Comparison of ENCODE assay signal across 8 mouse cellular contexts in genomic region chr2:80580311-80580961, GRCm38 (mm10). TPM values are rescaled to one million over a fixed set of nuclear protein-coding genes. Genes with fewer than 3 reads are reported as not detected.
DNase-seq lines count a peak whose midpoint lies in the region; ATAC-seq and TF ChIP-seq lines count a peak whose summit lies in the region.

No protein-coding gene starts in this region.

- WGBS in cerebellum, adult 2 months: under 1% methylated on average over 55 of the region's 65 CpGs
- WGBS in thymus, adult 2 months: 2% methylated on average over 65 of the region's 65 CpGs
- under 1% methylated on average over 51 of the region's 65 CpGs for WGBS in lung, embryonic 15.5 days

- ATAC-seq in lung, embryonic 15.5 days (ENCODE audit: borderline replicate concordance, extremely low read depth, low FRiP score, low TSS enrichment): peak; percentile 72

- TF ChIP-seq POLR2A in cerebellum, adult 2 months (IDR thresholded peaks at IDR 0.05; ENCODE audit: borderline replicate concordance, insufficient read depth, low read length): no peak
- no peak for TF ChIP-seq POLR2A in thymus, adult 2 months (IDR thresholded peaks at IDR 0.05; ENCODE audit: control insufficient read depth, extremely low read depth, insufficient read depth, low read length, poor library complexity)

- H3K9ac ChIP-seq in lung, embryonic 15.5 days: peak overlapping the region; percentile 96

- peaks cover 7% of the 10 kb centered on the region; the same call in 1 of the 2 replicates for H3K4me1 ChIP-seq in cerebellum, adult 2 months (ENCODE audit: control insufficient read depth, insufficient read depth, low read length)
- peaks cover 7% of the 10 kb centered on the region for H3K4me1 ChIP-seq in thymus, adult 2 months (replicated peaks; ENCODE audit: control insufficient read depth, insufficient read depth, low read length)
- peaks cover 25% of the 10 kb centered on the region for H3K4me1 ChIP-seq in erythroblast, embryonic 14.5 days (ENCODE audit: control insufficient read depth)
- H3K4me1 ChIP-seq in lung, embryonic 15.5 days: peaks cover 13% of the 10 kb centered on the region

- peak in 1 of 2 experiments; percentile 66 for DNase-seq in cerebellum, adult 2 months
- no peak for DNase-seq in cerebellum, postnatal 4 days (ENCODE audit: low spot score in 2 of 2)
- peak; percentile 16 for DNase-seq in thymus, adult 2 months
- DNase-seq in thymus, postnatal 4 days: no peak
- peak; percentile 14 for DNase-seq in hindlimb bud, embryonic 11.5 days (ENCODE audit: extremely low spot score, low read depth, low spot score)
- DNase-seq in retina, postnatal 7 days (ENCODE audit: low read depth, low spot score): peak; percentile 32

- H3K36me3 ChIP-seq in thymus, adult 2 months (ENCODE audit: control insufficient read depth, insufficient read depth, low read length): no peaks in the 10 kb centered on the region
- peaks cover 3% of the 10 kb centered on the region; the same call in 1 of the 2 replicates for H3K36me3 ChIP-seq in erythroblast, embryonic 14.5 days (ENCODE audit: control insufficient read depth)
- H3K36me3 ChIP-seq in lung, embryonic 15.5 days: no peaks in the 10 kb centered on the region

- no peaks in the 10 kb centered on the region for H3K27me3 ChIP-seq in cerebellum, adult 2 months (ENCODE audit: control insufficient read depth, insufficient read depth, low read length)
- H3K27me3 ChIP-seq in thymus, adult 2 months (ENCODE audit: control insufficient read depth, insufficient read depth, low read length): peaks cover 15% of the 10 kb centered on the region
- peaks cover 5% of the 10 kb centered on the region for H3K27me3 ChIP-seq in erythroblast, embryonic 14.5 days (ENCODE audit: control insufficient read depth)
- no peaks in the 10 kb centered on the region for H3K27me3 ChIP-seq in lung, embryonic 15.5 days

- peak overlapping the region; percentile 96 for H3K4me3 ChIP-seq in cerebellum, adult 2 months (replicated peaks; ENCODE audit: insufficient read depth, low read depth, low read length)
- H3K4me3 ChIP-seq in thymus, adult 2 months (ENCODE audit: control insufficient read depth, insufficient read depth, low read length): peak overlapping the region; percentile 52
- peak overlapping the region; percentile 92 for H3K4me3 ChIP-seq in erythroblast, embryonic 14.5 days (replicated peaks)
- peak overlapping the region; percentile 98 for H3K4me3 ChIP-seq in lung, embryonic 15.5 days

- H3K4me2 ChIP-seq in lung, embryonic 15.5 days: peak overlapping the region; percentile 69

- no peaks in the 10 kb centered on the region for H3K9me3 ChIP-seq in erythroblast, embryonic 14.5 days (ENCODE audit: control insufficient read depth, low read length)
- no peaks in the 10 kb centered on the region for H3K9me3 ChIP-seq in lung, embryonic 15.5 days

- H3K27ac ChIP-seq in cerebellum, adult 2 months (ENCODE audit: insufficient read depth, low read length): peak overlapping the region; percentile 88
- H3K27ac ChIP-seq in thymus, adult 2 months (ENCODE audit: control insufficient read depth, insufficient read depth, low read length): no peak overlapping the region
- H3K27ac ChIP-seq in lung, embryonic 15.5 days: peak overlapping the region; percentile 99

- TF ChIP-seq CTCF in cerebellum, adult 2 months (IDR thresholded peaks at IDR 0.05; ENCODE audit: borderline replicate concordance, insufficient read depth, low read depth, low read length): no peak
- TF ChIP-seq CTCF in thymus, adult 2 months (IDR thresholded peaks at IDR 0.05; ENCODE audit: borderline replicate concordance, control insufficient read depth, extremely low read depth, insufficient read depth, low read length, poor library complexity): no peak

RNA-seq across cellular contexts. Expression of gene Nckap1, which starts 0.7 kb away (rescaled TPM):
- polyA plus RNA-seq in cerebellum, adult 2 months (2012; rRNA removed): 173 and 177 TPM in 2 replicates
- polyA plus RNA-seq in thymus, adult 2 months (2012; rRNA removed): 7.6 and 9.1 TPM in 2 replicates
- polyA plus RNA-seq in erythroblast, embryonic 14.5 days (2012): 0.08 TPM in 2 replicates
- 76.0 and 76.2 TPM in 2 replicates for polyA plus RNA-seq in lung, embryonic 15.5 days (2015; fragmentation: Nextera tagmentation; extraction: Ambion mirVana)

RNA-seq across cellular contexts. Expression of gene Dusp19, which starts 36.4 kb away (rescaled TPM):
- polyA plus RNA-seq in cerebellum, adult 2 months (2012; rRNA removed): 16.1 and 16.4 TPM in 2 replicates
- polyA plus RNA-seq in thymus, adult 2 months (2012; rRNA removed): 5.1 and 5.4 TPM in 2 replicates
- polyA plus RNA-seq in erythroblast, embryonic 14.5 days (2012): not detected in 2 replicates
- polyA plus RNA-seq in lung, embryonic 15.5 days (2015; fragmentation: Nextera tagmentation; extraction: Ambion mirVana): 14.7 and 15.5 TPM in 2 replicates

RNA-seq across cellular contexts. Expression of gene Nup35, which starts 36.6 kb away (rescaled TPM):
- 27.1 and 29.9 TPM in 2 replicates for polyA plus RNA-seq in cerebellum, adult 2 months (2012; rRNA removed)
- polyA plus RNA-seq in thymus, adult 2 months (2012; rRNA removed): 38.1 and 48.3 TPM in 2 replicates
- polyA plus RNA-seq in erythroblast, embryonic 14.5 days (2012): 0.15 and 0.17 TPM in 2 replicates
- 54.8 and 57.2 TPM in 2 replicates for polyA plus RNA-seq in lung, embryonic 15.5 days (2015; fragmentation: Nextera tagmentation; extraction: Ambion mirVana)

Comparison
In these comparisons a context has a peak if more than half of its experiments do, and no peak if none do; other contexts are left out.
1. DNase-seq: peak in thymus, adult 2 months (single experiment), hindlimb bud, embryonic 11.5 days (single experiment) and retina, postnatal 7 days (single experiment); none in cerebellum, postnatal 4 days (0 of 2) and thymus, postnatal 4 days (single experiment).
2. RNA of gene Nup35, which starts 36.6 kb away (polyA plus RNA-seq): 54.8 to 57.2 TPM in lung, embryonic 15.5 days, 38.1 to 48.3 TPM in thymus, adult 2 months and 27.1 to 29.9 TPM in cerebellum, adult 2 months; 0.15 to 0.17 TPM in erythroblast, embryonic 14.5 days; every median in the first group is over 10 times any median in the second.
3. Peak in every context shown above with its lines, with median percentiles within 50 percentile points of each other: H3K4me3 ChIP-seq.